Mouse (Mus musculus) mouse embryonic stem cell (cell line): Measurements from ENCODE around the gene Gm20867.
"Not testable (repeated sequence)": the region's sequence is repeated elsewhere in the genome, so short reads cannot be mapped to it uniquely, and the experiment has no call there.

Source experiments
- in situ Hi-C, 2 experiments: fragments of 300-500 bp; cut with MboI; formaldehyde crosslinking; loops; 1 replicate in 1 of 2; 3 replicates in 1 of 2; pipeline ENCODE4 v1.14.3; 2019 to 2020; ENCODE audit warnings: low sequenced_read_pairs in 2 of 2, low pct_unique_long_range_greater_than_20kb in 1 of 2, mixed read lengths in 1 of 2; ENCODE audit not compliant: unreplicated experiment in 1 of 2

The Gm20867 gene

GRCm38 (mm10) chrY:77963104-77963503 is at the start of gene Gm20867:
Gene Gm20867 (minus strand): TSS chrY:77963204.
- in situ Hi-C loops, result not testable (repeated sequence)
